Mouse (Mus musculus) heart, embryonic 16.5 days (tissue): ENCODE results near the gene Dusp12. TPM values are rescaled to one million over a fixed set of nuclear protein-coding genes. Genes with fewer than 3 reads are reported as not detected.

Experiments
- ATAC-seq: fragments of 200-750 bp; cut with Nextera tagmentation; replicated peaks from 2 replicates; pipeline ENCODE4 v1.8.0; 2017; ENCODE audit warnings: moderate number of reproducible peaks; ENCODE audit not compliant: insufficient read depth, low FRiP score; ENCODE audit errors: extremely low read depth
- H3K27ac ChIP-seq: fragments of 300-500 bp; sonication (generic); 2 replicates; pipeline ENCODE4 v1.5.1; 2014; ENCODE audit warnings: mild to moderate bottlenecking, low read length, control low read depth, moderate library complexity
- H3K27me3 ChIP-seq: fragments of 300-500 bp; sonication (generic); 2 replicates; pipeline ENCODE4 v1.6.1; 2014; ENCODE audit warnings: low read length, mixed read lengths; ENCODE audit not compliant: control insufficient read depth, insufficient read depth
- H3K36me3 ChIP-seq: fragments of 300-500 bp; sonication (generic); 2 replicates; pipeline ENCODE4 v1.6.1; 2014; ENCODE audit not compliant: control insufficient read depth, insufficient read depth
- H3K4me1 ChIP-seq: fragments of 300-500 bp; sonication (generic); 2 replicates; pipeline ENCODE4 v1.6.1; 2014; ENCODE audit warnings: low read length, mixed read lengths; ENCODE audit not compliant: control insufficient read depth, insufficient read depth
- H3K4me2 ChIP-seq: fragments of 300-500 bp; sonication (generic); 2 replicates; pipeline ENCODE4 v1.6.1; 2014; ENCODE audit warnings: low read depth, mild to moderate bottlenecking, control low read depth, low read length
- H3K4me3 ChIP-seq: fragments of 300-500 bp; sonication (generic); 2 replicates; pipeline ENCODE4 v1.5.1; 2014; ENCODE audit warnings: mild to moderate bottlenecking, control low read depth, low read length
- H3K9ac ChIP-seq: fragments of 300-500 bp; sonication (generic); 2 replicates; pipeline ENCODE4 v1.6.1; 2014; ENCODE audit warnings: low read length, control low read depth
- H3K9me3 ChIP-seq: fragments of 300-500 bp; sonication (generic); replicated peaks from 2 replicates; pipeline ENCODE4 v1.6.1; 2016; ENCODE audit warnings: low read length; ENCODE audit not compliant: control insufficient read depth
- WGBS: fragments of 180-500 bp; shearing (Covaris S2); extraction: QIAGEN DNeasy Blood & Tissue Kit; methylation state at CpG from one replicate; pipeline ENCODE4 v1.1.7; 2014; 5-methylcytosine and 5-hydroxymethylcytosine counted together
- polyA plus RNA-seq: library from polyadenylated mRNA; unstranded; fragments of >200 nt; fragmentation: Nextera tagmentation; extraction: Ambion mirVana; gene quantifications from 2 replicates; pipeline ENCODE4 v1.2.1, GENCODE M21; 2015

The Dusp12 gene
- polyA plus RNA-seq, 1 experiment from 2014 or later: 22.1 TPM

DNA sequence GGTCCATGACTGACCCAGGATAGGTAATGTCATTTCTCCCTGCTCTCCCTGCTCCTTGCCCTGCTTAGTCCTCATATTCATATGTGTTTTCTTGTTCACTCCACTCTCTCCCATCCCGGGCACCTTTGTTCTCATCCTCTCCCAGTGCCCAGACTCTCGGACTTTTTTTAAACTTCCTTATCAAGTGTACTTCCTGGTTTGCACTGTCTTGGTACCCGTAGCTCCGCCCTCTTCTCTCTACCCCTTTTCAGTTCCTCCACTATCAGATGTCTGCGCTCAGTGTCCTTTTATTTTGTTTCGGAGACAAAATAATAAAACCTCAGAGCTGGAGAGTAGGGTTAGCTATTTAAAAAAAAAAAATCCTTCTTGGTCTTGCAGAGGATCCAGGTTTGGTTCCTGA is 39.1 kb upstream of the Dusp12 start:
- peak overlapping the region; percentile 24 for H3K4me2 ChIP-seq

GRCm38 (mm10) chr1:170919308-170919707 is 34.0 kb upstream of the Dusp12 start:
- no peak overlapping the region for H3K9ac ChIP-seq
- H3K27me3 ChIP-seq: no peaks in the 10 kb centered on the region
- H3K4me2 ChIP-seq: no peak overlapping the region
- no peaks in the 10 kb centered on the region for H3K36me3 ChIP-seq
- no peak overlapping the region for H3K27ac ChIP-seq
- no peaks in the 10 kb centered on the region; the same call in 1 of the 2 replicates for H3K9me3 ChIP-seq
- WGBS: 91% methylated on average over 8 of the region's 8 CpGs
- no peak overlapping the region for H3K4me3 ChIP-seq
- peaks cover 13% of the 10 kb centered on the region for H3K4me1 ChIP-seq
- no peak for ATAC-seq

More for the DNA sequence above, 39.1 kb upstream of the Dusp12 start:
- no peak overlapping the region for H3K4me3 ChIP-seq
- H3K27me3 ChIP-seq: no peaks in the 10 kb centered on the region
- no peaks in the 10 kb centered on the region for H3K36me3 ChIP-seq
- no peaks in the 10 kb centered on the region for H3K4me1 ChIP-seq
- no peak overlapping the region for H3K9ac ChIP-seq
- H3K27ac ChIP-seq: no peak overlapping the region
- WGBS: 49% methylated on average over 6 of the region's 6 CpGs
- ATAC-seq: no peak
- H3K9me3 ChIP-seq: no peaks in the 10 kb centered on the region

DNA sequence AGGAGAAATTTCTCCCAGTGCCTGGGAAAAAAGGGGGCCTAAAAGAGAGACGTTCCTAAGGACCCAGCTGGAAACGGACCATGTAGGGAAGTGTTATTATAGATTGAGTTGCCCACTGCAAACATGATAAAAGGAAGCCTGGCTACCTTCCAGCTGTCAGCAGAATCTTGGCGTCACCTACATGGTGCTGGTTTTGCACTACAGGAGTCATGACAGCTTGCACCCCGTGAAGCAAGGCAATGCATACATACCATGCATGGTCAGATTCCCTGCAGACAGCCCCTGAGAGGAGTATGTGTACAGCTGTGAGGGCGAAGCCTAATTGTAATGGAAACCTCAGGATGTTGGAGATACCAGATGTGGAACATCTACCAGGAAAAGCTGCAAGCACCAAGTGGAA is 30.3 kb upstream of the Dusp12 start:
- no peaks in the 10 kb centered on the region; the same call in 1 of the 2 replicates for H3K9me3 ChIP-seq
- H3K27ac ChIP-seq: peak overlapping the region; percentile 70
- H3K36me3 ChIP-seq: no peaks in the 10 kb centered on the region
- no peak overlapping the region for H3K4me3 ChIP-seq
- H3K9ac ChIP-seq: no peak overlapping the region
- WGBS: 20% methylated on average over 5 of the region's 5 CpGs
- peaks cover 13% of the 10 kb centered on the region for H3K4me1 ChIP-seq
- ATAC-seq: peak; percentile 88
- no peaks in the 10 kb centered on the region for H3K27me3 ChIP-seq
- H3K4me2 ChIP-seq: no peak overlapping the region; the same call in 1 of the 2 replicates

GRCm38 (mm10) chr1:170912891-170913615 is 27.7 kb upstream of the Dusp12 start, which contains the start of gene Fcrlb:
Gene Fcrlb, minus strand, starts transcription at chr1:170912941.
- WGBS: 70% methylated on average over 5 of the region's 5 CpGs
- Histone ChIP-seq H3K27ac (no peak within 1 kb of the TSS), H3K36me3 (no peaks in the 10 kb centered on the region), H3K27me3 (peaks cover 17% of the 10 kb centered on the region), H3K4me1 (peaks cover 18% of the 10 kb centered on the region), H3K9me3 (no peaks in the 10 kb centered on the region; the same call in 1 of the 2 replicates), H3K9ac (no peak within 1 kb of the TSS), H3K4me2 (no peak within 1 kb of the TSS), H3K4me3 (no peak within 1 kb of the TSS)
- no peak for ATAC-seq

GRCm38 (mm10) chr1:170911907-170912660 is 26.7 kb upstream of the Dusp12 start:
- H3K27ac ChIP-seq: no peak overlapping the region
- peaks cover 26% of the 10 kb centered on the region for H3K27me3 ChIP-seq
- no peak overlapping the region for H3K4me2 ChIP-seq
- ATAC-seq: no peak
- no peak overlapping the region for H3K9ac ChIP-seq
- H3K9me3 ChIP-seq: no peaks in the 10 kb centered on the region; the same call in 1 of the 2 replicates
- WGBS: 84% methylated on average over 11 of the region's 11 CpGs
- H3K4me1 ChIP-seq: peaks cover 22% of the 10 kb centered on the region
- H3K36me3 ChIP-seq: no peaks in the 10 kb centered on the region
- H3K4me3 ChIP-seq: no peak overlapping the region

DNA sequence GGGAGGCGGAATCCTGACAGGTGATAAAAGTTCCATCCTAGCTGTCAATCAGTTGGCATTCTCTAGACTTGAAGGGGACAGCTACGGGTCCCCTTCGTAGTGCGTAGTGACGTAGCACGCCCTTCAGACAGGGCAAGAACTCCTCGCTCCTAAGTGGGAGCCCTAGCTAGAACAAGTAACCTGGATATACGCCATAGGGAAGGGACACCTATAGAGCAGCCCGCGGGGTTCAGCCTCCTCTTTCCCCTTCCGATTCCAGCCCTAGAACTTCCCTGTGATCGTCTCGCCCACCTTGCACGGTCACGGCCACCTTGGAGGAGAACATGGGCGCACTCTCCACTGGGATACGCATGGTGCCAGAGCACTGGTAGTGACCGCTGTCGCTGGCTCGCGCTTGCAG is 23.0 kb upstream of the Dusp12 start:
- WGBS: 6% methylated on average over 21 of the region's 21 CpGs

GRCm38 (mm10) chr1:170907456-170908191 is 22.3 kb upstream of the Dusp12 start:
- peak; percentile 54 for ATAC-seq
- peak overlapping the region; percentile 51 for H3K4me3 ChIP-seq
- H3K4me1 ChIP-seq: peaks cover 9% of the 10 kb centered on the region
- no peaks in the 10 kb centered on the region for H3K36me3 ChIP-seq
- H3K4me2 ChIP-seq: peak overlapping the region; percentile 91
- no peaks in the 10 kb centered on the region for H3K9me3 ChIP-seq
- peak overlapping the region; percentile 48 for H3K9ac ChIP-seq
- H3K27ac ChIP-seq: no peak overlapping the region
- H3K27me3 ChIP-seq: peaks cover 42% of the 10 kb centered on the region
- under 1% methylated on average over 71 of the region's 71 CpGs for WGBS

More for the DNA sequence above, 23.0 kb upstream of the Dusp12 start:
- peak overlapping the region; percentile 48 for H3K9ac ChIP-seq
- H3K4me1 ChIP-seq: peaks cover 9% of the 10 kb centered on the region
- 0 out of 2 replicates have a peak, but pooled peaks have one; percentile 29 for ATAC-seq
- peak overlapping the region; percentile 91 for H3K4me2 ChIP-seq
- H3K27me3 ChIP-seq: peaks cover 42% of the 10 kb centered on the region
- H3K27ac ChIP-seq: no peak overlapping the region
- no peaks in the 10 kb centered on the region for H3K36me3 ChIP-seq
- no peaks in the 10 kb centered on the region for H3K9me3 ChIP-seq
- H3K4me3 ChIP-seq: peak overlapping the region; percentile 51

- no peaks in the 10 kb centered on the region for H3K36me3 ChIP-seq
- no peak overlapping the region for H3K9ac ChIP-seq
- no peak overlapping the region for H3K27ac ChIP-seq
- H3K9me3 ChIP-seq: no peaks in the 10 kb centered on the region
- 27% methylated on average over 11 of the region's 11 CpGs for WGBS
- H3K4me1 ChIP-seq: peaks cover 9% of the 10 kb centered on the region
- no peak for ATAC-seq
- peaks cover 42% of the 10 kb centered on the region for H3K27me3 ChIP-seq
- peak overlapping the region; percentile 91 for H3K4me2 ChIP-seq
- peak overlapping the region; percentile 51 for H3K4me3 ChIP-seq
Measured at GRCm38 (mm10) chr1:170907111-170907455, 21.7 kb upstream of the Dusp12 start.
